20 mouse cellular contexts compared by ENCODE assay signal in the genomic region with DNA sequence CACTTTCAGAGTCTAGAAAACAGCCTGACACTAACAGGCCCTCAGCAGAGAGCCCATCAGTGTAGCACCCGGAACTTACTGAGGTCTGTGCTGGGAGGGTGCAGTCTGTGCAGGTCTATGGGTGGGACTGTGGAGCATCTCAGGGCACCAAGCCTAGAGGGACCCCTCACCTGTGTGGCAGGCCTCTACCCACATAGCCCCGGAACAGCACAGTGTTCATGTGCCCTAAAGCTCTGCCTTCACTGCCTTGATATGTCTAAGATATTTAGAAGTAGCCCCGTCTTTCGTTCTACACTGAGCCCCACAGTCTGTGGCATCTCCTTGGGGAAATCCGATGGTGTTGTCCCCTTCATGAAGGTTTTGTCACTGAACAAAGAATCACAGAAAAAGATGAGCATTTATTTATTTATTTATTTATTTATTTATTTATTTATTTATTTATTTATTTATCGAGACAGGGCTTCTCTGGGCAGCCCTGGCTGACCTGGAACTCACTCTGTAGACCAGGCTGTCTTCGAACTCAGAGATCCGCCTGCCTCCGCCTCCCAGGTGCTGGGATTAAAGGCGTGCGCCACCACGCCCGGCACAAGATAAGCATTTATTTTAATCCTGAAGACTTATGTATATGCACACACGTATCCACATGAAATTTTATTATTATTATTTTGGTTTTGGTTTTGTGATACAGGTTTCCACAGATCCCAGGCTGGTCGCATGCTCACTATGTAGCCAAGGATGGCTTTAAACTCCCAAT. TPM values are rescaled to one million over a fixed set of nuclear protein-coding genes. Genes with fewer than 3 reads are reported as not detected.
DNase-seq lines count a peak whose midpoint lies in the region; ATAC-seq and TF ChIP-seq lines count a peak whose summit lies in the region.
"Had no signal": no experiment of that assay in that cellular context is flagged by ENCODE, and none has a peak within 500 bp of the region (broad histone marks: within the 10 kb centered on the region; RNA-seq: fewer than 3 reads in every experiment).

No protein-coding gene starts in this region.

- no peak for ATAC-seq in embryonic facial prominence, embryonic 15.5 days (ENCODE audit: insufficient number of reproducible peaks, low FRiP score, low TSS enrichment, low read depth)
- ATAC-seq in lung, embryonic 14.5 days (ENCODE audit: insufficient read depth): 0 out of 2 replicates have a peak, but pooled peaks have one; percentile 6
- ATAC-seq in liver, embryonic 12.5 days: no peak
- ATAC-seq in liver, postnatal 0 days: no peak
- ATAC-seq in forebrain, embryonic 13.5 days: no peak
- ATAC-seq: forebrain, embryonic 16.5 days; intestine, postnatal 0 days had no signal

- no peak for TF ChIP-seq EP300 in liver, postnatal 0 days (IDR thresholded peaks at IDR 0.05; ENCODE audit: low read depth)

- TF ChIP-seq CTCF in lung, embryonic 14.5 days (IDR thresholded peaks at IDR 0.05; ENCODE audit: low read depth): no peak
- no peak for TF ChIP-seq CTCF in liver, postnatal 0 days (IDR thresholded peaks at IDR 0.05; ENCODE audit: low read depth)

- H3K36me3 ChIP-seq in embryonic facial prominence, embryonic 15.5 days: no peaks in the 10 kb centered on the region
- no peaks in the 10 kb centered on the region for H3K36me3 ChIP-seq in embryonic facial prominence, embryonic 10.5 days (replicated peaks)
- H3K36me3 ChIP-seq in lung, embryonic 14.5 days (ENCODE audit: insufficient read depth): no peaks in the 10 kb centered on the region
- H3K36me3 ChIP-seq in liver, embryonic 12.5 days: no peaks in the 10 kb centered on the region
- H3K36me3 ChIP-seq in liver, postnatal 0 days (replicated peaks; ENCODE audit: insufficient read depth, low read length): no peaks in the 10 kb centered on the region
- H3K36me3 ChIP-seq in forebrain, embryonic 13.5 days (ENCODE audit: poor library complexity, severe bottlenecking): no peaks in the 10 kb centered on the region

- H3K9ac ChIP-seq in embryonic facial prominence, embryonic 15.5 days: no peak overlapping the region
- H3K9ac ChIP-seq in lung, embryonic 14.5 days: no peak overlapping the region
- no peak overlapping the region for H3K9ac ChIP-seq in liver, embryonic 12.5 days
- no peak overlapping the region for H3K9ac ChIP-seq in liver, postnatal 0 days (replicated peaks)
- H3K9ac ChIP-seq in forebrain, embryonic 13.5 days: no peak overlapping the region

- no peaks in the 10 kb centered on the region for H3K27me3 ChIP-seq in embryonic facial prominence, embryonic 15.5 days
- no peaks in the 10 kb centered on the region for H3K27me3 ChIP-seq in embryonic facial prominence, embryonic 10.5 days (replicated peaks; ENCODE audit: low read depth, poor library complexity, severe bottlenecking)
- no peaks in the 10 kb centered on the region for H3K27me3 ChIP-seq in lung, embryonic 14.5 days (ENCODE audit: insufficient read depth, low read length)
- no peaks in the 10 kb centered on the region for H3K27me3 ChIP-seq in liver, embryonic 12.5 days (replicated peaks)
- no peaks in the 10 kb centered on the region for H3K27me3 ChIP-seq in liver, postnatal 0 days (ENCODE audit: insufficient read depth, low read length)
- H3K27me3 ChIP-seq in forebrain, embryonic 13.5 days: no peaks in the 10 kb centered on the region
- H3K27me3 ChIP-seq: CH12.LX had no signal

- no peaks in the 10 kb centered on the region for H3K9me3 ChIP-seq in embryonic facial prominence, embryonic 15.5 days (replicated peaks)
- no peaks in the 10 kb centered on the region for H3K9me3 ChIP-seq in embryonic facial prominence, embryonic 10.5 days
- H3K9me3 ChIP-seq in lung, embryonic 14.5 days (ENCODE audit: low read depth, low read length): no peaks in the 10 kb centered on the region
- no peaks in the 10 kb centered on the region for H3K9me3 ChIP-seq in liver, embryonic 12.5 days (replicated peaks)
- H3K9me3 ChIP-seq in liver, postnatal 0 days (ENCODE audit: low read length): no peaks in the 10 kb centered on the region
- H3K9me3 ChIP-seq in forebrain, embryonic 13.5 days (replicated peaks): no peaks in the 10 kb centered on the region
- H3K9me3 ChIP-seq: megakaryocyte, embryonic 14.5 days had no signal

- 88% methylated on average over 15 of the region's 15 CpGs for WGBS in embryonic facial prominence, embryonic 15.5 days
- 95% methylated on average over 15 of the region's 15 CpGs for WGBS in embryonic facial prominence, embryonic 10.5 days
- WGBS in lung, embryonic 14.5 days: 88% methylated on average over 15 of the region's 15 CpGs
- WGBS in liver, embryonic 12.5 days (ENCODE audit: insufficient replicate concordance): 80% methylated on average over 15 of the region's 15 CpGs
- 86% methylated on average over 15 of the region's 15 CpGs for WGBS in liver, postnatal 0 days (ENCODE audit: insufficient replicate concordance)
- WGBS in forebrain, embryonic 13.5 days: 95% methylated on average over 15 of the region's 15 CpGs

- H3K4me1 ChIP-seq in embryonic facial prominence, embryonic 15.5 days: no peaks in the 10 kb centered on the region
- H3K4me1 ChIP-seq in embryonic facial prominence, embryonic 10.5 days: peaks cover 17% of the 10 kb centered on the region
- H3K4me1 ChIP-seq in lung, embryonic 14.5 days (ENCODE audit: insufficient read depth): no peaks in the 10 kb centered on the region
- H3K4me1 ChIP-seq in liver, embryonic 12.5 days: peaks cover 38% of the 10 kb centered on the region
- peaks cover 10% of the 10 kb centered on the region for H3K4me1 ChIP-seq in liver, postnatal 0 days (ENCODE audit: insufficient read depth)
- peaks cover 16% of the 10 kb centered on the region for H3K4me1 ChIP-seq in forebrain, embryonic 13.5 days
- H3K4me1 ChIP-seq: megakaryocyte, embryonic 14.5 days had no signal

- no peak overlapping the region for H3K4me3 ChIP-seq in embryonic facial prominence, embryonic 15.5 days (replicated peaks)
- no peak overlapping the region for H3K4me3 ChIP-seq in embryonic facial prominence, embryonic 10.5 days
- no peak overlapping the region for H3K4me3 ChIP-seq in lung, embryonic 14.5 days (ENCODE audit: low read depth, low read length)
- H3K4me3 ChIP-seq in liver, embryonic 12.5 days: no peak overlapping the region
- no peak overlapping the region for H3K4me3 ChIP-seq in liver, postnatal 0 days (ENCODE audit: low read depth, low read length)
- no peak overlapping the region for H3K4me3 ChIP-seq in forebrain, embryonic 13.5 days
- H3K4me3 ChIP-seq: gastrocnemius, adult 2 months; heart, adult 2 months; megakaryocyte, embryonic 14.5 days had no signal

- DNase-seq in embryonic facial prominence, embryonic 10.5 days (ENCODE audit: low spot score): no peak
- no peak for DNase-seq in lung, embryonic 14.5 days
- DNase-seq in lung, postnatal 10 days: no peak
- peak; percentile 9 for DNase-seq in liver, postnatal 0 days
- DNase-seq: adrenal gland, adult 8-10 months; cerebellum, adult 8-10 months; cerebellum, postnatal 25 days; gastrocnemius, adult 2 months; gastrocnemius, postnatal 36 days; heart, adult 2 months; heart, postnatal 14 days; kidney, postnatal 14 days; midbrain, embryonic 14.5 days had no signal

- no peak overlapping the region for H3K4me2 ChIP-seq in embryonic facial prominence, embryonic 15.5 days (replicated peaks)
- no peak overlapping the region for H3K4me2 ChIP-seq in lung, embryonic 14.5 days
- peak overlapping the region; percentile 33 for H3K4me2 ChIP-seq in liver, embryonic 12.5 days
- H3K4me2 ChIP-seq in liver, postnatal 0 days (ENCODE audit: low read depth, low read length): peak overlapping the region; percentile 35; the same call in 1 of the 2 replicates
- H3K4me2 ChIP-seq in forebrain, embryonic 13.5 days: no peak overlapping the region

- 0 out of 2 replicates have a peak overlapping the region, but pooled peaks have one; percentile 17 for H3K27ac ChIP-seq in embryonic facial prominence, embryonic 15.5 days (replicated peaks)
- no peak overlapping the region for H3K27ac ChIP-seq in embryonic facial prominence, embryonic 10.5 days (replicated peaks)
- H3K27ac ChIP-seq in lung, embryonic 14.5 days (ENCODE audit: low read depth): peak overlapping the region; percentile 59; the same call in 1 of the 2 replicates
- peak overlapping the region; percentile 30 for H3K27ac ChIP-seq in liver, embryonic 12.5 days
- H3K27ac ChIP-seq in liver, postnatal 0 days (ENCODE audit: low read depth): peak overlapping the region; percentile 29; the same call in 1 of the 2 replicates
- no peak overlapping the region for H3K27ac ChIP-seq in forebrain, embryonic 13.5 days
- H3K27ac ChIP-seq: gastrocnemius, adult 2 months; heart, adult 2 months had no signal

RNA-seq across cellular contexts. Expression of a gene that starts 55.2 kb away (rescaled TPM):
- 24.0 and 25.7 TPM in 2 replicates for polyA plus RNA-seq in embryonic facial prominence, embryonic 15.5 days (2015; fragmentation: Nextera tagmentation; extraction: Ambion mirVana)
- polyA plus RNA-seq in embryonic facial prominence, embryonic 10.5 days (2016; fragmentation: Nextera tagmentation; extraction: Ambion mirVana): 31.4 and 33.4 TPM in 2 replicates
- polyA plus RNA-seq in lung, embryonic 14.5 days (2014; fragmentation: Nextera tagmentation; extraction: Ambion mirVana): 29.1 and 31.4 TPM in 2 replicates
- polyA plus RNA-seq in liver, embryonic 12.5 days (2016; fragmentation: Nextera tagmentation; extraction: Ambion mirVana): 8.2 and 10.2 TPM in 2 replicates
- polyA plus RNA-seq in liver, postnatal 0 days (2015; fragmentation: Nextera tagmentation; extraction: Ambion mirVana): 5.5 and 5.8 TPM in 2 replicates
- 74.4 and 77.3 TPM in 2 replicates for polyA plus RNA-seq in forebrain, embryonic 13.5 days (2015; fragmentation: Nextera tagmentation; extraction: Ambion mirVana)

Comparison
In these comparisons a context has a peak if more than half of its experiments do, and no peak if none do; other contexts are left out.
1. H3K27ac ChIP-seq: peak in embryonic facial prominence, embryonic 15.5 days (single experiment), lung, embryonic 14.5 days (single experiment), liver, embryonic 12.5 days (single experiment) and liver, postnatal 0 days (single experiment); none in embryonic facial prominence, embryonic 10.5 days (single experiment) and forebrain, embryonic 13.5 days (single experiment).
2. H3K4me2 ChIP-seq: peak in liver, embryonic 12.5 days (single experiment) and liver, postnatal 0 days (single experiment); none in embryonic facial prominence, embryonic 15.5 days (single experiment), lung, embryonic 14.5 days (single experiment) and forebrain, embryonic 13.5 days (single experiment).